Mouse (Mus musculus) forelimb bud, embryonic 11.5 days (tissue): Measurements from ENCODE around the gene Gna14.

ENCODE experiments used
- DNase-seq: peaks from one replicate; pipeline ENCODE4 v3.0.0-alpha.2; 2012; ENCODE audit warnings: low read depth, low spot score

The Gna14 gene

DNA sequence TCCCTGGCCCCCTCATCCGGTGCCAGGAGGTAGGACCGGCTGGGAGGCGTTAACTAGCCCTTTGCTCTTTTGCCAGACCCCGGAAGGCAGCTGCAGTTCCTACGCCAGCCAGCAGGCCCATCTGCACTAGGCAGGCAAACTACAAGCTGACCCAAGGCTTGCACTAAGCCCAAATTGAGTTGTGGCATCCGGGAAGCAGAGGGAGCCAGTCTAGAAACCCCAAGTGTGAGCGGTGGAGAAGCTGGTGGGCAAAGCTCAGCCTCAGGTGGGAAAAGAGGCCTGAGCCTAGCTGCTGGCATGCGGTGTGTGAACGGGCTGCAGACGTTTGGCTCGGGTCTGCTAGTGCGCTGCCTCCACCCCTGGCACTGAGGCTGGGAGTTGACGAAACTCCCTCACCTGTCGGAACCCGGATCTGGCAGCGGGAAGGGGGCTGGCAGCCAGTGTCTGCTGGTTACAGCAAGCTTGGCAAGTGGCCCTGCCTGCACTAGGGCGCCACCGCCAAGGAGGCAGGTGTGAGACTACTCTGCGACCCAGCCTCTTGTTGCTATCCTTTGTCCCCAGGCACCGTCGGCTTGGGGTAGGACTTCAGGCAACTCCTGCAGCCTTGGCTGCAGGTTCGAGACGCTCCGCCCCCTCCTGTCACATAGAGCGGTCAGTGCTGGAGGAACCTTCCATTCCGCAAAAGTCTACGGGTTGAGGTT, at the start of gene Gna14:
Gene Gna14 (plus strand): TSS at position 232 of the 701 bp plus-strand sequence.
- DNase-seq: peak; percentile 65

GRCm38 (mm10) chr19:16386514-16386913, 49.0 kb upstream of the Gna14 start:
- DNase-seq: no peak

GRCm38 (mm10) chr19:16390192-16390795, 45.3 kb upstream of the Gna14 start:
- no peak for DNase-seq

DNA sequence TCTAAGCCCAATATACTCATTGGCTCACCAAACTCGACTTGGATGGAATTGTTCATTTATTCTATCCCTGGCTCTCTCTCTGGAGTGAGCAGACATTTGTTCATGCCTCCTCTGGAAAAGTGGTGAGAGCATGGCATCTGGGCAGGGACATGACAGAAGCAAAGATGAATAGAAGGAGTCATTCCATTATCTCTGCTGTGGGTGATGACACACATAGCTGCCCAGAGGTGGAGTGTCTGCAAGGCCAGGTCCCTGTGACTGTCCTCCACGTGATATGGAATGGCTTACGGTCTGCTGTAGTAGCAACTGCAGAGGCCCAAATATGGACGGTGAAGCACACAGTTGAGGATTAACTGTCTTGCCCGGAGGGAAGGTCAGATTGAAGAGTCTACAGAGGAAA, 41.2 kb upstream of the Gna14 start:
- DNase-seq: no peak

- DNase-seq: no peak
Measured at GRCm38 (mm10) chr19:16403101-16403500, 32.5 kb upstream of the Gna14 start.

- DNase-seq: no peak
Measured at GRCm38 (mm10) chr19:16407727-16408126, 27.8 kb upstream of the Gna14 start.

DNA sequence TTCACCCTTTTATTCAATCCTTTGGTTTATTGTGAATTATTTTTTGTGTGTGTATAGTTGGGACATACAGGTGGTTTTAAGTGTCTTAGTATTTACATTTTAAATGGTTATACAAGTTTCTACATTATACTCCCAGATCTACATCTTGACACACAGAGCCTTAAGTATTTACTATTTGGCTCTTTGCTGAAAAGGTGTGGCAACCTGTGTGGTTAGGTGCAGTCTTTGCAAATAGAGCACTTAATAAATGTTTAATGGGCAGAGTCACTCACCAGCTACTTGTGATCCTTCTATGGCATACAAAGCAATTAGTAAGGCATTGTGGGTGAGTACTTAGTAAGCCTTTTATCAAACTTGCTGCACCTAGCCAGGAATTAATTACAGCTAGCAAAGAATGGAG, 24.3 kb upstream of the Gna14 start:
- no peak for DNase-seq

GRCm38 (mm10) chr19:16418086-16418663, 17.4 kb upstream of the Gna14 start:
- no peak for DNase-seq

GRCm38 (mm10) chr19:16425596-16425995, 10.0 kb upstream of the Gna14 start:
- DNase-seq: no peak

DNA sequence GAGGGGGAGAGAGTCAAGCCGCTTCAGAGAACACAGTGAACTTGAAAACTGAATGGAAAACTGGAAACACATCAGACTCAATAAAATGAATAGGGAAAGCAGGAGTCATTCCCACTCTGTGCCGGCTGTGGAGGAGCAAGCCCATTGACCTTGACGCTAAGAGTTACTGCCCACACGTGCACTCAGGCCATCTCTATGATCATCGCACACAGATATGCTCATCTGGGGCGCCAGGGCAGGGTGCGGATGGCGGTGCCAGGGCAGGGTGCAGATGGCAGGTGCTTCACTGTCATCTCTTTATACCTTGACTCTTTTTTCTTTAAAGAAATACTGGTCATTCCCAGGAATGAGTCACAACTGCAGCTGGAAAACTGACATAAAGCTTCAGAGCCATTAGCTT, 4.2 kb upstream of the Gna14 start:
- no peak for DNase-seq

DNA sequence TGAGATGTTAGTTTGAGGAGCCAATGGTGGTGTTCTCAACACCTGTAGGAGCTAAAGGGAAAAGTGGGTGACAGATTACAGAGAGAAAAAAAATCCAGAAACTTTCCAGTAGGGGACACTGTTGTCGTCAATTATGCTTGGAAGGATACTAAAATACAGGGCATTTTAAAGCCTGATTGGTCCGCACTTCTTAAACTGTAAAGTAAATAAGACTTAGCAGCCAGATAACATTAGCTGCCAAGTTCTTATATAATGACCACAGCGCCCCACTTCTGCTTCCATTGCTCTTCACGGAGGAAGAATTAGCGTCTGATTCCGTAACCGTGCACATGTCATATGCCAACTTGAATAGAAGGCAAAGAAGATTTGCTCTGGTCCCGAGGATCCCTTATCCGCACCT, 683 bp upstream of the Gna14 start:
- no peak for DNase-seq

DNA sequence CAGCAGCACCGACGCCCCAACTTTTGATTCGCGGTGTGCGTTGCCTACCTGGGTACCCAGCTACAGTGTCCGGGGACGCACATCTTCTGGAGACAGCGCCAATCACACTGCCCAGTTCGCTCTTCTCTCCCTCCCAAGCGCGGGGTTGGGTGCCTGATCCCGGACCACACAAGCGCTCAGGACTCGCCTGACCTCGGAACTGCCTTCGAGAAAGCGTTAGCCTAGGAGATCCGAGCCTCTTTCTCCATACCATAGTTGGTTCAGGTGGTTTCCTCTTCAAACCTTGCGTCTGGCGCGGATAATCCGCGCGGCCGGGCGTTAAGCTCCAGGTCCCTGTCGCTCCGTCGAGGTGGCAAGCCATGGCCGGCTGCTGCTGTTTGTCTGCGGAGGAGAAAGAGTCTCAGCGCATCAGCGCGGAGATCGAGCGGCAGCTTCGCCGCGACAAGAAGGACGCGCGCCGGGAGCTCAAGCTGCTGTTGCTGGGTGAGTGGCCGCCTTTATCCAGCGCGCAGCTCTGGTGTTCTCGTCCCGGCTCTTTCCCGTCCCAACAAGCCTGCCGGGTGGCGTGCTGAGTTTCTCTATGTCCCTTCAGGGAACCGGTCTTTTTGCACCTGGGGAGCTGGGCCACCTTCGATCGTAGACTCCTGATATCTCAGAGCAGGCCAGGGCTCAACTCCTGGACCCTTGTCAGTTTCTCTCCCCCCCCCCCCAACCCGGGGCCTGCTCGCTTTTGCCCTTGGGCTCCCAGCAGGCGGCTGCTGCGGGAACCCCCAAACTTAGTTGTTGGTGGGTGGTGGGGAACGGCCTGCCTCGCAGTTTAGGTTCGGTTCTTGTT, 990 bp downstream of the Gna14 start:
- no peak for DNase-seq

GRCm38 (mm10) chr19:16437170-16437483, 1.6 kb downstream of the Gna14 start:
- no peak for DNase-seq

DNA sequence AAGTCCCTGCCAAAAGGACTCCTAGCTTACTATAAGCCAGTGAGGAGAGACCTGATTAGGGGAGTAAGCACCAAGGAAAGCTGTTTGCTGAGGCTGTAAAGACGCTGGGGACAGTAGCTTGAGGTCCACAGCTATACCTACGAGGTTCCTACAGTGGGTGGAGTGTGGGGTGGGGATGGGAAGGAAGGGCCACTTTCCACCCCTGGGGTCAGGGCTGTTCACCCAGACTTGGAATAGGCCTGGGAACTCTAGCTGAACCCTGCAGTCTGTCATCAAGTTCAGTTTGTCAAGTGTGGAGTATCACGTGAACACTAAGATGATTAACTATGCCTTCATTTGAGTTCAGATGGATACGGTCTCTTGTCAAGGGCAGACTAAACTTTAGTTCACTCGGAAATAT, 2.3 kb downstream of the Gna14 start:
- no peak for DNase-seq

- no peak for DNase-seq
Measured at GRCm38 (mm10) chr19:16439278-16439677, 3.7 kb downstream of the Gna14 start.

GRCm38 (mm10) chr19:16439834-16440233, 4.3 kb downstream of the Gna14 start:
- no peak for DNase-seq

DNA sequence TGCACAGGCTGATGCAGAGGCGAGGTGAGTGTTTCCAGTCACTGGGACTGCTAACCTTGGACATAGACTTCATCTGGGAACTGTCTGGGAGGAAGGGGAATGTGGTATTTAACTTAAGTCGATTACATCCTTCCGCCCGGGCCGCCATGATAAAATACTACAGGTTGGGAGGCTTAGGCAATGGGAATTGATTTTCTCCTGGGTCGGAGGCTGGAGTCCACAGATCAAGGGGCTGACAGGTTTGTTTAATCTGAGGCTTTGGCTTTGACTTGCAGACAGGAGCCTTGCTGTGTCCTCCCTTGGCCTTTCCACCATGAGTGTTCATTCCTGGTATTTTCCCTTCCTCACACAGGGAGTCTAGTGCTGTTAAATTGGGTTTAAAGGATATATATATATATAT, 5.8 kb downstream of the Gna14 start:
- no peak for DNase-seq

DNA sequence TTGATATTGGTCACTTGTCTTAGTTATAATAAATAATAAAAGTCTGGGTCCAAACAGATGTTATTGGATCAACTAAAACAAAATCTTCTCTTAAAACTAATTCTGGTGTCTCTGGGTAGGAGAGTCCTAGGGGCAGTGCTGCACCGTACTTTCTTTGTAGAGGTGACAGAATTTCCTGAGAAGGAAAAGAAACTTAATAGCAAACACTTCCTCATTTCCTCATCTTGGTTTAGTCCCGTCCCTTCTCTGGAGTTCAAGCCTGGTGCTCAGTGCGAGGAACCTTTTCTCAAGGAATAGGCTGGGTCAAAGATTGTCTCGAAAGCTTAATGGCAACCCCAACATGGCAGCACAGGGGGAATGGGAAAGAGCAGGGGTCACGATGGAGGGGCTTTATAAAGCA, 7.8 kb downstream of the Gna14 start:
- no peak for DNase-seq

DNA sequence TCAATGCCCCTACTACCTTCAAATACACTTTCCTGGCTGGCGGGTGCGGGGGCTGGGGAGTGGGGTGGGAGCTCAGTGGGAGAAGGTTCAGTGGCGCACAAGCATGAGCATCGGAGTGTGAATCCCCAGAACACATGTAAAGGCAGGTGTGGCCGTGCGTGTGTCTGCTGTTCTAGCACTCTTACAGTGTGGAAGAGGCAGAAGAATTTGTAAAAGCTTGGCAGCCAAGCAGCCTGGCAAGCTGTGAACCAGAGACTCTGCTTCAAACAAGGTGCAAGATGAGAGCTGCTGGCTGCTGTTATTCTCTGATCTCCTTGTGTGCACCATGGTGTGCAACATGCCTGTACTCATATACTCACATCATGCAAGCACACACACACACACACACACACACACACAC, 11.1 kb downstream of the Gna14 start:
- DNase-seq: no peak

DNA sequence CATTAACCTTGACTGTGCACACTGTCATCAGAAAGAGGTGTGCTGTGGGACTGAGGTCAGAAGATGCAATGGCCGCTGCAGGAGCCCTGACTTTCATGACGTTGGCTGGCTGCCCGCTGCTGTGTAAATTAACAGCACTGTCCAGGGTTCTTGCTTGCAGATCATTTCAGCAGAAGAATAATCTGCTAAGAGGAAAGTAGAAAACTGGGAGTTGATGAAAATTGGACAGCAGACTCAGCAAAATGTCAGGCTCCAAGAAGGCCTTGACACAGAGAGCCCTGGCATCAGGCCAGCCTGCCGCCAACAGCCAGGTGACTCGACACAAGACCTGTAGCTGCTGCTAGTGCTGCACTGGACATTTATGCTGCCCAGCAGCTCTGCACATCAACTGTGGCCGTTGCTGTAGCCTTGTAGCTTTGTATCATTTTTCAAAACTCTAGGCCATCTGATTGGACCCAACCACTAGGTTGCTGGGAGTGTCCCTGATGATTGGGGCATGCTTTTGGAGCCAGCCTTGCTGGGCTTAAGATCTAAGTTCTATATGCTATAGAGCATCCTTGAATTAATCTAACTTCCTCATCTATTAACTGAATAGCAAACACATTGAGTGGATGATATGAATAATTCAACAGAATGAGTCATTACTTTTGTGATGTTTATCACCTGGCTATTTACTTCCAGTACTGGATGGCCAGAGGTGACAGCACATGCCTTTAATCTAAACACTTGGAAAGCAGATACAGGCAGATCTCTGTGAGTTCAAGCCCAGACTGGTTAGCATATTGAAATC, 12.5 kb downstream of the Gna14 start:
- no peak for DNase-seq

DNA sequence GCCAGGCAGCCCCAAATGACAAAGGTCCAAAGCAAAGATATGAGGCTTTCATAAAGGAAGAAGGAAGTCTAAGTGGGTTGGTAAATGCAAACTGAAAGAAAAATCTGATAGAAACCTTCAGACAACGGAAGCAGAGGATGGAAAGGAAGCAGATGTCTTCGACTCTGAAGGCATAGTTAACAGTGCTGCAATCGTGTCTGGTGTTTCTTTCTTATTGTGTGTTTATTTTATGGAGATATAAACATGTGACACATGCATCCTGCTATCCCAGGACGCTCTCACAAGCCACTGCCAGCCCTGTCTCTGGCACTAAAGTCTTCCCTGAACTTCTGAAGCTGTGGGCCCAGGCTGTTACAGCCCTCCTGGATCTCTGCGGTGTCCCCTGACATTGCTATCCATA, 13.2 kb downstream of the Gna14 start:
- no peak for DNase-seq

DNA sequence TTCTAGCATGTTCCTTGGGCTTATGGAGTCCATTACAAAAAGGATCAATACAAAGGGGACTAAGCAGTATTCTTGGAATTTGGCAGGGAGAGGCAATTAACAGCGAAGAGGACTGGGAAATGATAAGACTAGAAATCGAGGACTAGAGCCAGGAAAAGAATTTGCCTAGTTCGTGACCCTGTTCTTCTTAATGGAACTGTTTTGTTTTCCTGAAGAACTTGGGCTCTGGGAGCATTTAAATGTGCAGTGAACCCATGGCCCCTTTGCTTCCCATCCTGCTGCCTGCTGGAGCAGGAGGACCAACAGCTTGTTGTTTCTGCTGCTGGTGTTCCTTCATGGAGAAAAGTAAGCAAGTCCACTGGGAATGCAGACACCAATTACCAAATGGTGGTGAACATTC, 15.3 kb downstream of the Gna14 start:
- DNase-seq: no peak
